7 mouse cellular contexts compared by ENCODE assay signal in genomic region chr1:132525832-132526231, GRCm38 (mm10). TPM values are rescaled to one million over a fixed set of nuclear protein-coding genes. Genes with fewer than 3 reads are reported as not detected.
DNase-seq lines count a peak whose midpoint lies in the region.

No protein-coding gene starts in this region.

- DNase-seq in ES-CJ7 (ENCODE audit: low read depth, low spot score), result peak; percentile 74
- peak; percentile 68 to 75 for DNase-seq in adrenal gland, adult 18-20 months (ENCODE audit: low spot score in 2 of 2)
- DNase-seq in embryo, embryonic 10 days (ENCODE audit: low spot score), result peak; percentile 82
- peak; percentile 56 to 78 for DNase-seq in heart, postnatal 14 days
- DNase-seq in layer of hippocampus, adult 8-10 months (ENCODE audit: low spot score in 2 of 2), result peak; percentile 66 to 81
- DNase-seq in lung, postnatal 36 days, result peak; percentile 77
- peak; percentile 90 for DNase-seq in retina, postnatal 1 day

- intact Hi-C loops in heart, postnatal 14 days (cut with DNase I), result loop anchor here (1.0 to 10.0 kb wide), 3 partner anchors 68 to 449 kb away; no protein-coding TSS in a partner anchor

RNA-seq across cellular contexts. Expression of gene Cntn2, which starts 17.2 kb away (rescaled TPM):
- not detected for total RNA-seq in adrenal gland, adult 18-20 months (2021)
- total RNA-seq in heart, postnatal 14 days (2021), result 1 to 10 TPM; 3.5 to 4.6 TPM
- 100 to 1,000 TPM in 1 of 4 experiments, 10 to 100 TPM in 3; 74.6 to 104 (median 85.8) TPM for total RNA-seq in layer of hippocampus, adult 8-10 months (2022)

RNA-seq across cellular contexts. Expression of gene Tmem81, which starts 19.8 kb away (rescaled TPM):
- total RNA-seq in adrenal gland, adult 18-20 months (2021), result 1 to 10 TPM; 3.3 to 4.0 TPM
- 1 to 10 TPM; 1.5 to 2.0 TPM for total RNA-seq in heart, postnatal 14 days (2021)
- total RNA-seq in layer of hippocampus, adult 8-10 months (2022), result 1 to 10 TPM; 5.9 to 6.5 (median 6.3) TPM

RNA-seq across cellular contexts. Expression of gene Rbbp5, which starts 48.7 kb away (rescaled TPM):
- 10 to 100 TPM; 34.6 to 37.8 TPM for total RNA-seq in adrenal gland, adult 18-20 months (2021)
- total RNA-seq in heart, postnatal 14 days (2021), result 10 to 100 TPM; 21.5 to 23.0 TPM
- total RNA-seq in layer of hippocampus, adult 8-10 months (2022), result 10 to 100 TPM; 57.2 to 73.3 (median 65.9) TPM

Comparison
In these comparisons a context has a peak if more than half of its experiments do, and no peak if none do; other contexts are left out.
1. Peak in every context shown above with its lines: DNase-seq.
2. RNA of gene Cntn2, which starts 17.2 kb away (total RNA-seq): 74.6 to 104 TPM in layer of hippocampus, adult 8-10 months; 3.5 to 4.6 TPM in heart, postnatal 14 days and not detected in adrenal gland, adult 18-20 months; every median in the first group is over 10 times any median in the second.